Mouse (Mus musculus): ENCODE data around the gene Tank. TPM values are rescaled to one million over a fixed set of nuclear protein-coding genes. Genes with fewer than 3 reads are reported as not detected.
A peak's percentile ranks its signal among the peaks of the same experiment; 100 is the strongest.

The Tank gene
- polyA plus RNA-seq, 1 experiment from 2014 or later: 32.6 TPM

DNA sequence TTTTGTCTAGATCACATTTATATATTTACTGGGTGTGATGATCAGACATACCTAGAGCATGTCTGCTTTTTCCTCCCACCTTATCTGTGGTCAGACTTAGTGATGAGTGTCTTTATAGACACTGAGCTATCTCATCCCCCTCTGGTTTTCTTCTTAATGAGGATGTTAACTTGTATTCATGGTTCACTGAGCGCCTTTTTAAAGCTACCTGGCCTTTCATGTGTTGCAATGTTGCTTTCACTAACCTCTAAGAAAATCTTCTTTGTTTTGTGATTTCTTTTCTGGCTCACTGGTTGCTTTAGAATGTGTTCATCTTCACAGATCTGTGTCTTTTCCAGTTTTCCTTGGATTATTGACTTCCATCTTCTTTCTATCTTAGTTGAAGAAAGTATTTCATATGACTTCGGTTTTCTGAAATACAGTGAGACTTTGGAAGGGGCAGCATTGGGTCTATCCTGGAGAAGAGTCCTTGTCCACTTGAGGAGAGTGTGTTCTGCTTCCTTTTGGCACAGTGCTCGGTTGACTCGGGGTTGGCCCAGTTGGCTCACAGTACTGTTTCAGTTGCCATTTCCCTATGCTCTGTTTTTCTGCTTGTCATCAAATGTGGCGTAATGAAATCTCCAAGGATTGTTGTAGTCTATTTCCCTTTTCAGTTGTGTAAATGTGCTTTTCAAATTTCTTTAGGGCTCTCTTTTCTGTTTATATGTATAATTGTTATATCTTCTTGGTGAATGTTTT is 4.4 kb downstream of the Tank start:
- no peaks in the 10 kb centered on the region; the same call in 1 of the 2 replicates for H3K4me1 ChIP-seq
- H3K9me3 ChIP-seq: no peaks in the 10 kb centered on the region
- WGBS: 88% methylated on average over 5 of the region's 5 CpGs
- no peaks in the 10 kb centered on the region for H3K27me3 ChIP-seq
- no peak overlapping the region for H3K4me3 ChIP-seq
- H3K27ac ChIP-seq: no peak overlapping the region
- no peak overlapping the region for H3K9ac ChIP-seq
- no peak overlapping the region for H3K4me2 ChIP-seq
- no peaks in the 10 kb centered on the region for H3K36me3 ChIP-seq
- ATAC-seq (ENCODE audit: borderline replicate concordance, extremely low read depth, low FRiP score, low TSS enrichment): no peak

DNA sequence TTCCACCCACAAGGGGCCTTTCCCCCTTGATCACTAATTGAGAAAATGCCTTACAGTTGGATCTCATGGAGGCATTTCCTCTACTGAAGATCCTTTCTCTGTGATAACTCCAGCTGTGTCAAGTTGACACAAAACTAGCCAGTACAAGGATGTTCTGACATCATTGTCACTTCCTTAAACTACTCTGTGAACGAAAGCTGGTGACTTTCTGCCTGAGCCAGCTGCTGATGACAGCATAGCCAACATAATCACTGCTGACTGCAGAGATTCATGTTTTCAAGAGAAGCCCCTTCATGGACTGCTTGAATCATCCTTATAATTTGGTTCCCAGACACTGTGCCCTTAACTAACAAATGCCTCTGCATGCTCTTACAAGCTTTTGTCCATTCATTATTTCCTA is 7.1 kb downstream of the Tank start:
- Histone ChIP-seq H3K27me3 (no peaks in the 10 kb centered on the region), H3K9ac (no peak overlapping the region), H3K4me3 (no peak overlapping the region), H3K4me1 (no peaks in the 10 kb centered on the region), H3K36me3 (no peaks in the 10 kb centered on the region), H3K9me3 (no peaks in the 10 kb centered on the region), H3K27ac (no peak overlapping the region), H3K4me2 (no peak overlapping the region)
- WGBS: 45% methylated on average over 1 of the region's 1 CpGs
- no peak for ATAC-seq (ENCODE audit: borderline replicate concordance, extremely low read depth, low FRiP score, low TSS enrichment)

DNA sequence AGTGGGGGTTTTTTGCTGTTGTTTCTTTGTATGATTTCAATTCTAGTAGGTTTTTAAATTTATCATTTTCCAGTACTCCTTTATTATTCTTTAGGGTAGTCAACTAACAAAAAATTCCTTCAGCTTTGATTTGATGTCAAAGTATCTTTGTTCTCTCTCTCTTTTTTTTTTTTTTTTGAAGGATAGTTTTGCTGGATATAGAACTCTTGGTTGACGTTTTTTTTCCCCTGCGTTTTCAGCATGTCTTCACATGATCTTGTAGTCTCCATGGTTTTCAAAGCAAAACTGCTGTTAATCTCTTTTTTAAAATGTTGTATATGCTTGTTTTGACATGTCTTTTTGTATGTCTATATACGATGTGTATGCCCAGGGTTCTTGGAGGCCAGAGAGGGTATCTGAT is 7.8 kb downstream of the Tank start:
- no peak overlapping the region for H3K9ac ChIP-seq

DNA sequence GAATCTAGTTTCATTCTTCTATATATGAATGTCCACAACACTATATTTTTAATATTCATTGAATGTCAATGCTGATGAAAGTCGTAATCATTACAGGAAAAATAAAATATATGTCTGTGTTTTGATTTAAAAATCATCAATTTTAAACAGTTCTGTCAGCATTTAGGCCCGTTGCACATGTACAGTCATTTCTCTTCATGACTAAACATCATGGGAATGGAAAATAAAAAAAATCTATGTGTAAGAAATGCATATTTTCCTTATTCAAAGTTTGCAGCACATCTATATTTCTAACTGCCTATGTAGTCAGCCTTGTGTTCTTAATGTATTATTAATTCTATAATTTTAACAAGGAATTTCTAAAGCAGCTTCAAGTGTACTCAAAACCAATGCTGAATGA is 12.4 kb downstream of the Tank start:
- no peaks in the 10 kb centered on the region for H3K36me3 ChIP-seq
- WGBS: 79% methylated on average over 2 of the region's 2 CpGs
- H3K27me3 ChIP-seq: no peaks in the 10 kb centered on the region
- 0 out of 2 replicates have a peak, but pooled peaks cover 5% of the 10 kb centered on the region for H3K4me1 ChIP-seq
- no peak overlapping the region for H3K4me2 ChIP-seq
- H3K9me3 ChIP-seq: no peaks in the 10 kb centered on the region
- no peak overlapping the region for H3K9ac ChIP-seq
- no peak overlapping the region for H3K4me3 ChIP-seq
- ATAC-seq (ENCODE audit: borderline replicate concordance, extremely low read depth, low FRiP score, low TSS enrichment): no peak
- H3K27ac ChIP-seq: no peak overlapping the region

More for the DNA sequence above, 7.8 kb downstream of the Tank start:
- H3K4me1 ChIP-seq: no peaks in the 10 kb centered on the region
- H3K36me3 ChIP-seq: no peaks in the 10 kb centered on the region
- no peaks in the 10 kb centered on the region for H3K9me3 ChIP-seq
- H3K4me3 ChIP-seq: no peak overlapping the region
- no peak overlapping the region for H3K27ac ChIP-seq
- ATAC-seq (ENCODE audit: borderline replicate concordance, extremely low read depth, low FRiP score, low TSS enrichment): no peak
- no peak overlapping the region for H3K4me2 ChIP-seq
- 95% methylated on average over 3 of the region's 3 CpGs for WGBS
- H3K27me3 ChIP-seq: no peaks in the 10 kb centered on the region

DNA sequence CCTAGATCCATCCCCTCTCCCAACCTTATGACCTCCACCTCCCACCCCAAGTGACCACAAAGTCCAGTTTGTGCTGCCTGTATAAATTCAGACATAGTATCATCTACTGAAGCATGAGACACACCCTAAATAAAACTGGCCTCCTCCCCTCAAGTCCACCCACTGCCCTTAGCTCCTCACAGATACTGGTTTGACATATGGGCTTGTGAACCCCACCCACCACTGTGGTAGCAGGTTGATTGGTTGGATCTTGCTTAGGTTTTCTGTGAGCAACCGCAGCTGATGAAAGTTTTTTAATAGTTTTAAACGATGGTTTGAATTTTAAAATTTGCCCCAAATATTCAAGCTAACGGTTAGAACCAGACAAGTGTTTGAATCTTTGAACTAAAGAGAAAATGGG is 13.7 kb downstream of the Tank start:
- Histone ChIP-seq H3K27ac (no peak overlapping the region), H3K4me3 (no peak overlapping the region), H3K4me2 (no peak overlapping the region), H3K9me3 (no peaks in the 10 kb centered on the region), H3K4me1 (0 out of 2 replicates have a peak, but pooled peaks cover 5% of the 10 kb centered on the region), H3K36me3 (no peaks in the 10 kb centered on the region), H3K9ac (no peak overlapping the region), H3K27me3 (no peaks in the 10 kb centered on the region)
- 83% methylated on average over 3 of the region's 3 CpGs for WGBS
- no peak for ATAC-seq (ENCODE audit: borderline replicate concordance, extremely low read depth, low FRiP score, low TSS enrichment)

DNA sequence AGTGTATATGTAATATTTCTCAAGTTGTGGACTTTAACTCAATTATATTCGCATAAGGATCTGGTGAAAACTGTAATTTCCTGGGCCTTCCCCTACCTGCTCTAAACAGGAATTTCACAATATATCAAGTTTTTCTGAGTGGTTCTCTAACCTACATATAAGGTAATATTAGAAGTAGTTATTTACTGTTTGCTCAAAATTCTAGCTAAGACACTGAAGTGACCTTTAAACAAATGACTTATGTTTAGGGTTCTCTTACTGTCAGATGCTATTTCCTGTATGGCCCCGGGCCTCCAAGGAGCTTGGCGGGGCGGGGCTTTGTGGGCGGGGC is 14.3 kb downstream of the Tank start:
- WGBS: 15% methylated on average over 5 of the region's 5 CpGs
- H3K4me1 ChIP-seq: 0 out of 2 replicates have a peak, but pooled peaks cover 5% of the 10 kb centered on the region
- peak overlapping the region; percentile 78; the same call in 1 of the 2 replicates for H3K9ac ChIP-seq
- H3K36me3 ChIP-seq: no peaks in the 10 kb centered on the region
- peak overlapping the region; percentile 72 for H3K4me2 ChIP-seq
- peak overlapping the region; percentile 72 for H3K4me3 ChIP-seq
- peak overlapping the region; percentile 91 for H3K27ac ChIP-seq
- no peaks in the 10 kb centered on the region for H3K27me3 ChIP-seq
- no peaks in the 10 kb centered on the region for H3K9me3 ChIP-seq
- no peak for ATAC-seq (ENCODE audit: borderline replicate concordance, extremely low read depth, low FRiP score, low TSS enrichment)

DNA sequence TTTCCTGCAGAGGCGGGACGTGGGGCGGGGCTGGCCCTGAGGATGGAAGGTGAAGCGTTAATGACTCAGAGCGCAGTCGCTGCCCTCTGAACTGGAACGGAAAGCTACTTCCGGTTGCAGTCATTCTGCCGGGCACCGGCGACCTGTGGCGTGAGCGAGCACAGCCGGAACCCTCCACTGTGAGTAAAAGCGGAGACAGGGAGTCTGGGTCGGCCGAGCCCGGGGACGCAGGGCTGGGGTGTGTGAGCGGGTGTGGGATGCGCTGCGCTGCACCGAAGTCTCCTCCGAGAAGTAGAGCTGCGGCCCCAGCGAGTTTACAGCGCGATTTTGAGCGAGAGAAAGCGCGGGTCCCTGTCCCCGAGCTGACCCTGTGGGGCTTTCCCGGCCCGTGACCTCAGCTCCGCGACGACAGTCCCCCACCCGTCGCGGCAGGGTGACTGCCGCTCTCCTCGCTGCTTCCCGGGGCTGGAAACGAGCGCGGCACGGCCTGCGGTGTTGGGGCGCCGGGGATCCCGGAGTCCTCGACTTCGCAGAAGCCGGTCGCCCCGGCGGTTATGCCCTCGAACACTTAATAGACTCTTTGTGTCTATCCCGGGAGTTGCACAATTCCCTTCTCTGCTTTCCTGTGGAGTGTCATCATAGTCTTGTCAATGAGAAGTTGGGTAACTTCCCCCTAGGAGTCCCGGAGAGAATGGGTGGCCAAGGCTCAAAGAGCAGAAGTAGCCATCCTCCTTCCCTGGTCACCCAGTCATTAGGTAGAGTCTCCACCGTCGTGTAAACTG is 14.8 kb downstream of the Tank start:
- H3K27me3 ChIP-seq: no peaks in the 10 kb centered on the region
- H3K36me3 ChIP-seq: no peaks in the 10 kb centered on the region
- peak overlapping the region; percentile 72 for H3K4me3 ChIP-seq
- peak overlapping the region; percentile 72 for H3K4me2 ChIP-seq
- WGBS: under 1% methylated on average over 62 of the region's 62 CpGs
- ATAC-seq (ENCODE audit: borderline replicate concordance, extremely low read depth, low FRiP score, low TSS enrichment): peak; percentile 96
- H3K27ac ChIP-seq: peak overlapping the region; percentile 91
- H3K4me1 ChIP-seq: 0 out of 2 replicates have a peak, but pooled peaks cover 5% of the 10 kb centered on the region
- H3K9ac ChIP-seq: peak overlapping the region; percentile 78
- H3K9me3 ChIP-seq: no peaks in the 10 kb centered on the region

DNA sequence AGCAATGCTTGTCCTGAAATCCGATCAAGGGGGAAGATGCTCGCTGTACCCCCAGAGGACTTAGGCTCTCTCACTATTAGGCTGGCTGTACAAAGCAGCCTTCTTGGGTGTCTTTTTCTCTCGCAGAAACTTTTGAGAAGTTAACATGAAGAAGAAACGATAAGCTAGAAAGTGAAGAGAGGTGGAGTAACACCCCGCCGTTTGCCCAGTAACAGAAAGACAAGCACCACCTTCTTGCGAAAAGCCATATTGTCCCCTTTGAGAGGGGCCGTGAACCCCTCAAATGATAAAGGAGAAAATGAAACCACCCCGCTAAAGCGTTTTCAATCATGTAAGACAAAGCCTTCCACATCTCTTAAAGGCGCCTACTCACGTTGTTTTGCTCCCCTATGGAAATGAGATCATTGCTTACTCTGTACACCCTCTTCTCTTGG is 15.5 kb downstream of the Tank start:
- peak overlapping the region; percentile 72 for H3K4me2 ChIP-seq
- H3K36me3 ChIP-seq: no peaks in the 10 kb centered on the region
- WGBS: 1% methylated on average over 12 of the region's 12 CpGs
- ATAC-seq (ENCODE audit: borderline replicate concordance, extremely low read depth, low FRiP score, low TSS enrichment): 0 out of 2 replicates have a peak, but pooled peaks have one; percentile 7
- peak overlapping the region; percentile 78 for H3K9ac ChIP-seq
- H3K4me1 ChIP-seq: 0 out of 2 replicates have a peak, but pooled peaks cover 5% of the 10 kb centered on the region
- peak overlapping the region; percentile 91 for H3K27ac ChIP-seq
- no peaks in the 10 kb centered on the region for H3K27me3 ChIP-seq
- H3K9me3 ChIP-seq: no peaks in the 10 kb centered on the region
- H3K4me3 ChIP-seq: peak overlapping the region; percentile 72

DNA sequence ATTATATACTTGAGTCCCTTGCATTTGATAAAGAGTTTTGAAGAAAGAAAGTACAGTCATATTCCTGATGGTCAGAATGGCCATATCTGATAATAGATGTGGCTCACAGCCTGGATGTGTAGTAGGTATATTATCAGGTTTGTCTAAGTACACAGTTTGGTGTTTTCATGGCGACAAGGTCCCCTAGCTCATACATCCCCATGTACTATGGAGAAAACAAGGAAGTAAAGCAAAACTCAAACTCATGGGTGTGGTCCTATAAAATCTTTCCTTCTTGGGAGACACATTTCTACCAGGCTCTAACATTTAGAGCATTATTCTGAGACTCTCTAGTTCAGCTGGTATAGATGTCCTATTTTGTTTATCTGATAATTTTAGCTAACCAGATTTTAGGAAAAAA is 21.3 kb downstream of the Tank start:
- H3K4me2 ChIP-seq: no peak overlapping the region
- no peak for ATAC-seq (ENCODE audit: borderline replicate concordance, extremely low read depth, low FRiP score, low TSS enrichment)
- no peak overlapping the region for H3K27ac ChIP-seq
- WGBS: 87% methylated on average over 1 of the region's 1 CpGs
- no peaks in the 10 kb centered on the region for H3K27me3 ChIP-seq
- H3K36me3 ChIP-seq: no peaks in the 10 kb centered on the region
- H3K9me3 ChIP-seq: no peaks in the 10 kb centered on the region
- H3K9ac ChIP-seq: no peak overlapping the region
- 0 out of 2 replicates have a peak, but pooled peaks cover 4% of the 10 kb centered on the region for H3K4me1 ChIP-seq
- no peak overlapping the region for H3K4me3 ChIP-seq

DNA sequence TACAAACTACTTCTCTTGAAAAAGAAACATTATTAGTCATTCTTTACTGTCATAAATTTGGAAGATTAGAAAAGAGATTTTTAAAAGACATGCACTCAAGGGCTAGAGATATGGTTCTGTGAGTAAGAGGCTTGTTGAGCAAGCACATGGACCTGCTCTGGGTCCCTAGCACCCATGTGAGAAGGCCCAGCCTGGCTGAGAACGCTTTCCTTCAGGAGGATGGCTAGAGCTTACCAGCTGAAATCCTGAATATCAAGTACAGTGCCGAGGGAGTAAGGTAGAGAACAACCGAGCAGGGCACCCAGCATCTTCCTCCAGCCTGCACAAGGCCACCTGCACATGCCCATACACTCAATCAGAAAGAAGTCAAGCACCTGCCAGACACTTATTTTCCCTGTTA is 25.1 kb downstream of the Tank start:
- Histone ChIP-seq H3K9ac (no peak overlapping the region), H3K36me3 (no peaks in the 10 kb centered on the region), H3K4me3 (no peak overlapping the region), H3K4me1 (no peaks in the 10 kb centered on the region), H3K27me3 (no peaks in the 10 kb centered on the region), H3K9me3 (no peaks in the 10 kb centered on the region), H3K4me2 (no peak overlapping the region), H3K27ac (no peak overlapping the region)
- WGBS: 73% methylated on average over 3 of the region's 3 CpGs
- ATAC-seq (ENCODE audit: borderline replicate concordance, extremely low read depth, low FRiP score, low TSS enrichment): no peak

DNA sequence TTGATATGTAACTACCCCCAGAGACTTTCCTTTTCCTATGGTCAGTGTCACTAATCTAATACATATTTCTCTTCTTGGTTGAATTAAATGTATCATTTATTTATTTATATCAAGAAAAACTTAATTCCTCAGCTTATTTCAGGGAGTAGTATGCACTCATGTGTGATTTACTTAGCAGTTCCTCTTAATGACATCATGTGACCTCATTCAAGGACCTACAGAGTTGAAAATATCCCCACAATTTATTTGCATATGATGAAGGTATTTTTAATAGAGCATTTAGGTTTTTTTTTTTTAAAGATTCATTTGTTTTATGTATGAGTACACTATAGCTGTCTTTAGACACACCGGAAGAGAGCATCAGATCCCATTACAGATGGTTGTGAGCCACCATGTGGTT is 28.6 kb downstream of the Tank start:
- no peak overlapping the region for H3K4me2 ChIP-seq
- no peaks in the 10 kb centered on the region for H3K4me1 ChIP-seq
- no peak overlapping the region for H3K4me3 ChIP-seq
- H3K27ac ChIP-seq: no peak overlapping the region
- no peaks in the 10 kb centered on the region for H3K9me3 ChIP-seq
- H3K27me3 ChIP-seq: no peaks in the 10 kb centered on the region
- no peak overlapping the region for H3K9ac ChIP-seq
- ATAC-seq (ENCODE audit: borderline replicate concordance, extremely low read depth, low FRiP score, low TSS enrichment): no peak
- no peaks in the 10 kb centered on the region for H3K36me3 ChIP-seq
- WGBS: 97% methylated on average over 1 of the region's 1 CpGs

DNA sequence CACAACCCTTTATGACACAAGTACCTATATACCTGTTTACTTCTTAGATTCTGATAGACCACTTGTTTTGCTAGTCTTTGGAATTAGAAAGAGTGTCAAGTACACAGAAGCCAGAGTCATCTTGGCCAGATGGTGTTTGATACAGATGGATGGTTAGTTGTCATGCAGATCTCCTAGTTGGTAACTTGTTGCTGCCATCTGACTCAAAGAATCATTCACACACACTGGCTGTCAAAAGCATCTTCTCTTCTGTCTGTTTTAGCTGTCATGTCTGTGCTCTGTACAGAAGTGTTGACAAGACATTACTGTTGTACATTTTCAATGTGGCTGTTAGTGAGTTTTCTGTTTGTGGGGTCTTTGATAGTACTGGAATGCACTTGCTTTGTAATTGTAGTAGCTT is 45.6 kb downstream of the Tank start:
- H3K36me3 ChIP-seq: peaks cover 18% of the 10 kb centered on the region; the same call in 1 of the 2 replicates
- no peak for ATAC-seq (ENCODE audit: borderline replicate concordance, extremely low read depth, low FRiP score, low TSS enrichment)

More for the DNA sequence above, 45.6 kb downstream of the Tank start:
- no peaks in the 10 kb centered on the region for H3K9me3 ChIP-seq
- H3K4me2 ChIP-seq: no peak overlapping the region
- H3K27ac ChIP-seq: no peak overlapping the region
- H3K4me3 ChIP-seq: no peak overlapping the region
- no peak overlapping the region for H3K9ac ChIP-seq
- H3K27me3 ChIP-seq: no peaks in the 10 kb centered on the region
- no peaks in the 10 kb centered on the region for H3K4me1 ChIP-seq

Data from lung, embryonic 15.5 days (tissue).